Mouse (Mus musculus): Measurements from ENCODE around the gene Rab42. TPM values are rescaled to one million over a fixed set of nuclear protein-coding genes. Genes with fewer than 3 reads are reported as not detected.

Rab42 gene
- polyA plus RNA-seq (2012; rRNA removed): 1.9 and 2.0 TPM in 2 replicates

- Histone ChIP-seq H3K4me1 (ENCODE audit: control insufficient read depth, insufficient read depth, low read length) (no peaks in the 10 kb centered on the region), H3K4me3 (replicated peaks; ENCODE audit: extremely low read depth, low read depth, low read length) (peak within 1 kb of the TSS; percentile 64)
- WGBS: 2% methylated on average over 31 of the region's 31 CpGs
- peak; percentile 36 for DNase-seq
- TF ChIP-seq CTCF (IDR thresholded peaks at IDR 0.05; ENCODE audit: insufficient read depth, low read length): no peak
- no peak for TF ChIP-seq POLR2A (IDR thresholded peaks at IDR 0.05; ENCODE audit: borderline replicate concordance, extremely low read depth, low read depth, low read length)
Measured at GRCm38 (mm10) chr4:132302939-132303479, at the start of gene Rab42. Gene Rab42, minus strand, starts transcription at chr4:132303385.

GRCm38 (mm10) chr4:132352739-132353138 lies 49.6 kb upstream of the Rab42 start:
- no peaks in the 10 kb centered on the region; the same call in 1 of the 2 replicates for H3K4me1 ChIP-seq (ENCODE audit: control insufficient read depth, insufficient read depth, low read length)
- peak; percentile 34 for DNase-seq
- H3K4me3 ChIP-seq (replicated peaks; ENCODE audit: extremely low read depth, low read depth, low read length): peak overlapping the region; percentile 70
- WGBS: under 1% methylated on average over 14 of the region's 14 CpGs
- TF ChIP-seq POLR2A (IDR thresholded peaks at IDR 0.05; ENCODE audit: borderline replicate concordance, extremely low read depth, low read depth, low read length): no peak
- TF ChIP-seq CTCF (IDR thresholded peaks at IDR 0.05; ENCODE audit: insufficient read depth, low read length): no peak

GRCm38 (mm10) chr4:132351401-132351800 lies 48.2 kb upstream of the Rab42 start:
- 19% methylated on average over 1 of the region's 1 CpGs for WGBS

GRCm38 (mm10) chr4:132350854-132351253 lies 47.7 kb upstream of the Rab42 start:
- H3K4me1 ChIP-seq (ENCODE audit: control insufficient read depth, insufficient read depth, low read length): no peaks in the 10 kb centered on the region; the same call in 1 of the 2 replicates
- TF ChIP-seq CTCF (IDR thresholded peaks at IDR 0.05; ENCODE audit: insufficient read depth, low read length): no peak
- TF ChIP-seq POLR2A (IDR thresholded peaks at IDR 0.05; ENCODE audit: borderline replicate concordance, extremely low read depth, low read depth, low read length): no peak
- no peak for DNase-seq
- no peak overlapping the region for H3K4me3 ChIP-seq (replicated peaks; ENCODE audit: extremely low read depth, low read depth, low read length)
- 87% methylated on average over 3 of the region's 3 CpGs for WGBS

More at GRCm38 (mm10) chr4:132351401-132351800, 48.2 kb upstream of the Rab42 start:
- TF ChIP-seq CTCF (IDR thresholded peaks at IDR 0.05; ENCODE audit: insufficient read depth, low read length) (no peak), POLR2A (IDR thresholded peaks at IDR 0.05; ENCODE audit: borderline replicate concordance, extremely low read depth, low read depth, low read length) (no peak)
- Histone ChIP-seq H3K4me3 (replicated peaks; ENCODE audit: extremely low read depth, low read depth, low read length) (no peak overlapping the region), H3K4me1 (ENCODE audit: control insufficient read depth, insufficient read depth, low read length) (no peaks in the 10 kb centered on the region; the same call in 1 of the 2 replicates)
- DNase-seq: no peak

GRCm38 (mm10) chr4:132350123-132350740 lies 47.0 kb upstream of the Rab42 start:
- WGBS: 70% methylated on average over 2 of the region's 2 CpGs
- DNase-seq: no peak
- TF ChIP-seq CTCF (IDR thresholded peaks at IDR 0.05; ENCODE audit: insufficient read depth, low read length) (no peak), POLR2A (IDR thresholded peaks at IDR 0.05; ENCODE audit: borderline replicate concordance, extremely low read depth, low read depth, low read length) (no peak)
- Histone ChIP-seq H3K4me3 (replicated peaks; ENCODE audit: extremely low read depth, low read depth, low read length) (no peak overlapping the region), H3K4me1 (ENCODE audit: control insufficient read depth, insufficient read depth, low read length) (no peaks in the 10 kb centered on the region; the same call in 1 of the 2 replicates)

- 67% methylated on average over 3 of the region's 3 CpGs for WGBS
- Histone ChIP-seq H3K4me1 (ENCODE audit: control insufficient read depth, insufficient read depth, low read length) (no peaks in the 10 kb centered on the region; the same call in 1 of the 2 replicates), H3K4me3 (replicated peaks; ENCODE audit: extremely low read depth, low read depth, low read length) (no peak overlapping the region)
- DNase-seq: no peak
- TF ChIP-seq CTCF (IDR thresholded peaks at IDR 0.05; ENCODE audit: insufficient read depth, low read length) (no peak), POLR2A (IDR thresholded peaks at IDR 0.05; ENCODE audit: borderline replicate concordance, extremely low read depth, low read depth, low read length) (no peak)
Measured at GRCm38 (mm10) chr4:132349495-132350122, 46.4 kb upstream of the Rab42 start.

GRCm38 (mm10) chr4:132346661-132347060 lies 43.5 kb upstream of the Rab42 start:
- WGBS: 51% methylated on average over 3 of the region's 3 CpGs
- no peak for DNase-seq
- no peak overlapping the region for H3K4me3 ChIP-seq (replicated peaks; ENCODE audit: extremely low read depth, low read depth, low read length)
- TF ChIP-seq CTCF (IDR thresholded peaks at IDR 0.05; ENCODE audit: insufficient read depth, low read length): no peak
- no peak for TF ChIP-seq POLR2A (IDR thresholded peaks at IDR 0.05; ENCODE audit: borderline replicate concordance, extremely low read depth, low read depth, low read length)
- no peaks in the 10 kb centered on the region; the same call in 1 of the 2 replicates for H3K4me1 ChIP-seq (ENCODE audit: control insufficient read depth, insufficient read depth, low read length)

GRCm38 (mm10) chr4:132346261-132346660 lies 43.1 kb upstream of the Rab42 start:
- 76% methylated on average over 4 of the region's 4 CpGs for WGBS
- TF ChIP-seq POLR2A (IDR thresholded peaks at IDR 0.05; ENCODE audit: borderline replicate concordance, extremely low read depth, low read depth, low read length): no peak
- Histone ChIP-seq H3K4me3 (replicated peaks; ENCODE audit: extremely low read depth, low read depth, low read length) (no peak overlapping the region), H3K4me1 (ENCODE audit: control insufficient read depth, insufficient read depth, low read length) (no peaks in the 10 kb centered on the region; the same call in 1 of the 2 replicates)
- no peak for DNase-seq

GRCm38 (mm10) chr4:132345843-132346212 lies 42.6 kb upstream of the Rab42 start:
- H3K4me3 ChIP-seq (replicated peaks; ENCODE audit: extremely low read depth, low read depth, low read length): no peak overlapping the region
- WGBS: 38% methylated on average over 5 of the region's 5 CpGs
- TF ChIP-seq POLR2A (IDR thresholded peaks at IDR 0.05; ENCODE audit: borderline replicate concordance, extremely low read depth, low read depth, low read length): no peak
- no peak for TF ChIP-seq CTCF (IDR thresholded peaks at IDR 0.05; ENCODE audit: insufficient read depth, low read length)
- DNase-seq: no peak
- no peaks in the 10 kb centered on the region; the same call in 1 of the 2 replicates for H3K4me1 ChIP-seq (ENCODE audit: control insufficient read depth, insufficient read depth, low read length)
